Mouse (Mus musculus) stomach, postnatal 0 days (tissue): Measurements from ENCODE around the gene Srd5a1.

Experiments
- CTCF ChIP-seq: IDR thresholded peaks from 2 replicates; pipeline ENCODE4 v1.5.1; 2016; ENCODE audit warnings: antibody characterized with exemption, low read depth, mild to moderate bottlenecking, moderate library complexity
- EP300 ChIP-seq: optimal IDR thresholded peaks from 2 replicates; pipeline ENCODE3; 2016; ENCODE audit warnings: antibody characterized with exemption

DNA sequence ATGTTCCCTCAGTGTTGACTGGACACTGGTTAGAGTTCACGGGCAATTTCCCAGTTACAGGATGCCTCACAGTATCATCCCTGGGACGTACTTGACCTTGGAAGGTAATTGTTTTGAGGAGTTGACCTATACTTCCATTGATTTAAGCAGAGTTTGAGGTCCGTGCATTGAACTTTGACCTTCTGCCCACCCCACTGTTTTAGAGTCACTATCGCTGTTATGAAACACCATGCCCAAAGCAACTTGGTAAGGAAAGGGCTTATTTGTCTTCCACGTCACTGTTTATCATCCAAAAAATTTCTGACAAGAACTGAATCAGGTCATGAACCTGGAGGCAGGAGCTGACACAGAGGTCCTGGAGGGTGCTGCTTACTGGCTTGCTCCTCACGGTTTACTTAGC lies 28.8 kb downstream of the Srd5a1 start:
- TF ChIP-seq CTCF = no peak
- TF ChIP-seq EP300 = no peak
